In genomic region chr14:79294950-79295349, GRCm38 (mm10) we compare ENCODE assay signal across 27 mouse cellular contexts. TPM values are rescaled to one million over a fixed set of nuclear protein-coding genes. Genes with fewer than 3 reads are reported as not detected.
DNase-seq lines count a peak whose midpoint lies in the region; ATAC-seq and TF ChIP-seq lines count a peak whose summit lies in the region.
"Had no signal": no experiment of that assay in that cellular context is flagged by ENCODE, and none has a peak within 500 bp of the region (broad histone marks: within the 10 kb centered on the region; RNA-seq: fewer than 3 reads in every experiment).

No protein-coding gene starts in this region.

- 69% methylated on average over 5 of the region's 5 CpGs for WGBS in kidney, adult 2 months
- WGBS in kidney, embryonic 16.5 days: 61% methylated on average over 5 of the region's 5 CpGs
- 37% methylated on average over 5 of the region's 5 CpGs for WGBS in liver, postnatal 0 days (ENCODE audit: insufficient replicate concordance)

- no peak overlapping the region for H3K4me3 ChIP-seq in kidney, adult 2 months (ENCODE audit: insufficient read depth, low read depth, low read length)
- no peak overlapping the region for H3K4me3 ChIP-seq in kidney, embryonic 16.5 days (ENCODE audit: low read length)
- H3K4me3 ChIP-seq in brown adipose tissue, adult 24 weeks (ENCODE audit: insufficient read depth, low read depth, low read length): peak overlapping the region; percentile 54
- peak overlapping the region; percentile 22 for H3K4me3 ChIP-seq in liver, postnatal 0 days (ENCODE audit: low read depth, low read length)
- H3K4me3 ChIP-seq: forebrain, embryonic 10.5 days had no signal

- H3K9ac ChIP-seq in kidney, embryonic 16.5 days (replicated peaks; ENCODE audit: low read length): no peak overlapping the region
- H3K9ac ChIP-seq in liver, postnatal 0 days (replicated peaks): no peak overlapping the region

- no peak for DNase-seq in kidney, adult 2 months
- peak; percentile 29 for DNase-seq in induced T-regulatory cell, adult 2 months (ENCODE audit: low read depth)
- no peak for DNase-seq in liver, postnatal 0 days
- no peak for DNase-seq in urinary bladder, postnatal 14 days (ENCODE audit: low spot score)
- no peak for DNase-seq in adrenal gland, postnatal 25 days
- DNase-seq: adrenal gland, adult 8-10 months; cerebellum, adult 11 months; cerebellum, postnatal 36 days; gastrocnemius, postnatal 25 days; kidney, postnatal 25 days; lung, adult 18-20 months had no signal

- H3K27ac ChIP-seq in kidney, adult 2 months (ENCODE audit: insufficient read depth, low read depth, low read length): peak overlapping the region; percentile 51; the same call in 1 of the 2 replicates
- no peak overlapping the region for H3K27ac ChIP-seq in kidney, embryonic 16.5 days (ENCODE audit: low read length)
- H3K27ac ChIP-seq in brown adipose tissue, adult 24 weeks (replicated peaks; ENCODE audit: low read depth, low read length): peak overlapping the region; percentile 71
- peak overlapping the region; percentile 73 for H3K27ac ChIP-seq in liver, postnatal 0 days (ENCODE audit: low read depth)

- TF ChIP-seq POLR2A in kidney, adult 2 months (IDR thresholded peaks at IDR 0.05; ENCODE audit: low read depth, low read length): no peak

- no peaks in the 10 kb centered on the region; the same call in 1 of the 2 replicates for H3K36me3 ChIP-seq in kidney, adult 2 months (ENCODE audit: control insufficient read depth, insufficient read depth, low read length)
- H3K36me3 ChIP-seq in kidney, embryonic 16.5 days (ENCODE audit: insufficient read depth, low read length): no peaks in the 10 kb centered on the region
- H3K36me3 ChIP-seq in liver, postnatal 0 days (replicated peaks; ENCODE audit: insufficient read depth, low read length): peaks cover 17% of the 10 kb centered on the region

- H3K27me3 ChIP-seq in kidney, adult 2 months (replicated peaks; ENCODE audit: control insufficient read depth, insufficient read depth, low read length): no peaks in the 10 kb centered on the region
- peaks cover 3% of the 10 kb centered on the region; the same call in 1 of the 2 replicates for H3K27me3 ChIP-seq in kidney, embryonic 16.5 days (ENCODE audit: insufficient read depth, low read length)
- no peaks in the 10 kb centered on the region for H3K27me3 ChIP-seq in liver, postnatal 0 days (ENCODE audit: insufficient read depth, low read length)

- peak; percentile 75 for TF ChIP-seq EP300 in liver, postnatal 0 days (IDR thresholded peaks at IDR 0.05; ENCODE audit: low read depth)

- H3K4me1 ChIP-seq in kidney, adult 2 months (ENCODE audit: control insufficient read depth, insufficient read depth, low read length): no peaks in the 10 kb centered on the region
- peaks cover 15% of the 10 kb centered on the region for H3K4me1 ChIP-seq in kidney, embryonic 16.5 days (ENCODE audit: insufficient read depth, low read length)
- H3K4me1 ChIP-seq in brown adipose tissue, adult 24 weeks (ENCODE audit: control insufficient read depth, insufficient read depth, insufficient read length, low read length): peaks cover 38% of the 10 kb centered on the region
- peaks cover 52% of the 10 kb centered on the region for H3K4me1 ChIP-seq in liver, postnatal 0 days (ENCODE audit: insufficient read depth)

- H3K9me3 ChIP-seq in kidney, embryonic 16.5 days (ENCODE audit: low read length): no peaks in the 10 kb centered on the region
- H3K9me3 ChIP-seq in liver, postnatal 0 days (ENCODE audit: low read length): no peaks in the 10 kb centered on the region
- H3K9me3 ChIP-seq: forebrain, embryonic 10.5 days; megakaryocyte, embryonic 14.5 days had no signal

- H3K4me2 ChIP-seq in kidney, embryonic 16.5 days (replicated peaks; ENCODE audit: low read depth, low read length): no peak overlapping the region
- peak overlapping the region; percentile 95 for H3K4me2 ChIP-seq in liver, postnatal 0 days (ENCODE audit: low read depth, low read length)
- H3K4me2 ChIP-seq: heart, embryonic 11.5 days had no signal

- TF ChIP-seq CTCF in kidney, adult 2 months (conservative IDR thresholded peaks at IDR 0.05; ENCODE audit: insufficient read depth, insufficient read length, low read depth, low read length): no peak
- TF ChIP-seq CTCF in liver, postnatal 0 days (IDR thresholded peaks at IDR 0.05; ENCODE audit: low read depth): no peak

- no peak for ATAC-seq in kidney, embryonic 16.5 days (ENCODE audit: low FRiP score, low TSS enrichment)
- peak; percentile 91 for ATAC-seq in liver, postnatal 0 days
- ATAC-seq: inflammation-experienced regulatory T-cells, adult 6 months had no signal

RNA-seq across cellular contexts. Expression of gene Rgcc, which starts 6.5 kb away (rescaled TPM):
- 91.9 and 108 TPM in 2 replicates for polyA plus RNA-seq in kidney, adult 2 months (2012; rRNA removed)
- polyA plus RNA-seq in kidney, embryonic 16.5 days (2015; fragmentation: Nextera tagmentation; extraction: Ambion mirVana): 29.7 and 35.7 TPM in 2 replicates
- polyA plus RNA-seq in brown adipose tissue, adult 24 weeks (2012; ENCODE audit: insufficient read depth, insufficient read length, missing spikeins): 325 and 446 TPM in 2 replicates
- 98.4 and 102 TPM in 2 replicates for polyA plus RNA-seq in liver, postnatal 0 days (2015; fragmentation: Nextera tagmentation; extraction: Ambion mirVana)
- 92.6 and 100 TPM in 2 replicates for total RNA-seq in adrenal gland, postnatal 25 days (2021)

RNA-seq across cellular contexts. Expression of gene Zfp957, which starts 47.8 kb away (rescaled TPM):
- polyA plus RNA-seq in kidney, adult 2 months (2012; rRNA removed): not detected in 2 replicates
- polyA plus RNA-seq in kidney, embryonic 16.5 days (2015; fragmentation: Nextera tagmentation; extraction: Ambion mirVana): not detected in 2 replicates
- not detected in 2 replicates for polyA plus RNA-seq in brown adipose tissue, adult 24 weeks (2012; ENCODE audit: insufficient read depth, insufficient read length, missing spikeins)
- polyA plus RNA-seq in liver, postnatal 0 days (2015; fragmentation: Nextera tagmentation; extraction: Ambion mirVana): not detected in 2 replicates
- not detected in 2 replicates for total RNA-seq in adrenal gland, postnatal 25 days (2021)
- total RNA-seq: ES-E14; gastrocnemius, postnatal 25 days; hematopoietic stem cell, adult 5-6 weeks; layer of hippocampus, postnatal 10 days; left cerebral cortex, postnatal 25 days; monocyte, adult 5-6 weeks; neutrophil, adult 5-6 weeks had no signal
- polyA plus RNA-seq: embryonic facial prominence, embryonic 11.5 days; forebrain, embryonic 10.5 days; frontal cortex, adult 2 months; heart, embryonic 11.5 days; small intestine, adult 2 months; urinary bladder, adult 2 months had no signal

Comparison
In these comparisons a context has a peak if more than half of its experiments do, and no peak if none do; other contexts are left out.
1. H3K4me3 ChIP-seq: peak in brown adipose tissue, adult 24 weeks (single experiment) and liver, postnatal 0 days (single experiment); none in kidney, adult 2 months (single experiment) and kidney, embryonic 16.5 days (single experiment).